Mouse (Mus musculus): ENCODE results near the gene Notch4.

The Notch4 gene

DNA sequence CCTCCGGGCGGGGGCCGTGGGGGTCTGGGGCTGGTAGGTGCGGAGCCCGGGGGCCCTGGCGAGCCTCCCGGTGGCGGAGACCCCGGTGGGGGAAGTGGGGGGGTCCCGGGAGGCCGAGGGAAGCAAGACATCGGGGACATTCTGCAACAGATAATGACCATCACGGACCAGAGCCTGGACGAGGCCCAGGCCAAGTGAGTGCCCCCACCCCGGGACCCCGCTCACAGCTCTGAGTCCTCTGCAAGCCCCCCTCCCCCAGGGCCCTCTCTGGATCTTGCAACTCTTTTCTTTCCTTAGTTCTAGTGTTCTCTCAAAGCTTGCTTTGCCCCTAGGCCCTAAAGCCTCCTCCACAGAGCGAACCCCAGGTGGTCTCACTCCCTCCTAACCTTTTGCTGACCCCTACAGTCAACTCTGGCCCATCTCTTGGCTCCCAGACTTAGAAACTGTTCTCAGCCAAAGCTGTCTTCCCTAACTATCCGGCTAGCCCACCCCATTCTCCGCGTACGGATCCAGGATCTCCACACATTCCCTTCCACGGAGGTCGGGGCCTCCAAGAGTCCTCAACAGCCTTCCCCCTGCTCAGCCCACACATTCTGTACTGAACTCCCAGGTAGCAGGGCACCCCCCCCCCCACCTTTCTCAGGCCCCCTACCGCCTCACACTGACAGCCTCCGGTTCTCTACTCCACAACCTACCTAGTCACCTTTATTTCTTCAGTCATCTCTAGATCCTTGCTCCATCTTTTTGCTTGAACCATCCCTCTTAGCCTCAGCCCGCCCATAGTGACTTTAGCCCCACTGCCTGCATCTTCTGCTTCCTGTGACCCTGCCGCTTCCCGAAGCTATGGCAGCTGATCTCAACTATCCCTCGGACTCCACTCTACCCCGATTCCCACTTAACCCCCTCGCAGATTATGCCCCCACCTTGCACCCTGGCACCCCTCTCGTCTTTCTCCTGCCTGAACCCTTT, 28.8 kb downstream of the Notch4 start:
- DNase-seq (ENCODE audit: extremely low read depth, insufficient read length, low spot score): no peak

DNA sequence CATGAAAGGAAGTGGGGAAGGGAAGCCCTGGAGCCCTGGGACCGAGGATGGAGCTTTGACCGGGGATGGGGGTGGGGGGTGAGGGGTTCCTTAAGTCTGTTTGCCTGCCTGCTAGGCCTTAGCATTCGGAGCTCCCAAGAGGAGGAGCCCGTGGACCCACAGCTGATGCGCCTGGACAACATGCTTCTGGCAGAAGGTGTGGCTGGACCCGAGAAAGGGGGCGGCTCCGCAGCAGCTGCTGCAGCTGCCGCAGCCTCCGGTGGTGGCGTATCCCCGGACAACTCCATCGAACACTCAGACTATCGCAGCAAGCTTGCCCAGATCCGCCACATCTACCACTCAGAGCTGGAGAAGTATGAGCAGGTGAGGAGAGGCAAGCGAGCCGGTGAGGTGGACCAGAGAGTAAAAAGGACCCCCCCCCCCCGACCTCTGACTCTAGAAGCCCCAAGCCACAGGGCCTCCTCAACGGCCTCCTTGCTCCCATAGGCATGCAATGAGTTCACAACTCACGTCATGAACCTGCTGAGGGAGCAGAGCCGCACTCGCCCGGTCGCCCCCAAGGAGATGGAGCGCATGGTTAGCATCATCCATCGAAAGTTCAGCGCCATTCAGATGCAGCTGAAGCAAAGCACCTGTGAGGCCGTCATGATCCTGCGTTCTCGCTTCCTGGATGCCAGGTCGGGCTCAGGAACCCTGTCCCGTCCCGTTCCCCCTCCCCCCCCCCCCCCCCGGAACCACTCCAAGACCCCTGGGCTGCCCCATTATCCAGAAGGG, 29.9 kb downstream of the Notch4 start:
- DNase-seq (ENCODE audit: extremely low read depth, insufficient read length, low spot score): no peak

DNA sequence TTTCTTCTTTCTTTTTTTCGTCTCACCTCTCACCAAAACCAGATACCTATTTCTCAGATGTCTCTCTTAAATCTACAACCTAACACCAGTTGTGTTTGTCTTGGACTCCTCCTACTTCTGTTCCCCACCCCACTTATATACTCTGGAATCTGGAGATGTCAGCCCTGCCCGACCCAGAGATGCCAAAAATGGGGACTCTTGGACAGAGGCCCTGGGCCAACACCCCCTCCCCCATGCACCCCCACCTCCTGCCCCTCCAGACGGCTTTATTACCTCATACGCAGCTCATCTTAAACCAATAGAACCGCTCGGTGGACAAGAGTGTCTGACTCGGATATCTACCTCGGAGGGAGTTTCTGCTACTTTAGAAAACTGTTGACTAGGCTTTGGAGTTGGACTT, 32.0 kb downstream of the Notch4 start:
- no peak for DNase-seq (ENCODE audit: extremely low read depth, insufficient read length, low spot score)

DNA sequence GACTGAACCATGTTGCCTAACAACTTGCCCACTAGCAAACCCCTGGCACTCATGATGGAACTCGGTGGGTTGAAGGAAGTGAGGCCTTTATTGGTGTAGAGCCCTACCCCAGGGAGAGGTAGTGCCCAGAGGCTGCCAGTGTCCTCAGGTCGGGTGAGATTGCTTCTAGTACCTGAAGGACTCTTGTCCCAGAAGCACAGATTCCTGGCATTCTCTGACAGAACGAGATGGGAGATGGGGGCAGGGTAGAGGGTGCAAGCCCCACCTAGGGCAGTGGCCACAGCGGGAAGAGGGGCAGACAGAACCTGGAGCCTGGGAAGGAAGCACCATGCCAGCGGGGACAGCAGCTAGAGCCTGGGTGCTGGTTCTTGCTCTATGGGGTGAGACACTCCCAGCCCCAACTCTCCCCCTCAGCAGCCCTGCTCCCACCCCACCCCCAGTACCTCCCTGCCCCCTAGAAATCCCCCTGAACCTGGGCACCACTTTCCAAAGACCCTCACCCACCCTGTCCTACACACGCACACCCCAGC, 33.6 kb downstream of the Notch4 start, which contains the start of gene Ager:
Ager (plus strand) TSS at position 297 of the 530 bp plus-strand sequence.
- DNase-seq (ENCODE audit: extremely low read depth, insufficient read length, low spot score): no peak

DNA sequence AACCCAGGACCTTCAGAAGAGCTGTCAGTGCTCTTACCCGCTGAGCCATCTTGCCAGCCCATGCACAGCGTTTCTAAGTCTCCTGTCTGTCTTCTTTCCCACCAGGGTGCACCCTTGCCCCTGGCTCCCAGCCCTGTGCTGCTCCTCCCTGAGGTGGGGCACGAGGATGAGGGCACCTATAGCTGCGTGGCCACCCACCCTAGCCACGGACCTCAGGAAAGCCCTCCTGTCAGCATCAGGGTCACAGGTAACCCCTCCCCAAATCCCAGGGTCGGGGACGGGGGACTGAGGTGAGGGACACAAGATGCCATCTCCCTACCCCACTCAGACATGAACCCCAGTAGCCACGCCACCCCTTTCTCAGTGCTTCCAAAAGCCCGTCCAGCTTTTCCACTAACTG, 35.8 kb downstream of the Notch4 start:
- DNase-seq (ENCODE audit: extremely low read depth, insufficient read length, low spot score): no peak

DNA sequence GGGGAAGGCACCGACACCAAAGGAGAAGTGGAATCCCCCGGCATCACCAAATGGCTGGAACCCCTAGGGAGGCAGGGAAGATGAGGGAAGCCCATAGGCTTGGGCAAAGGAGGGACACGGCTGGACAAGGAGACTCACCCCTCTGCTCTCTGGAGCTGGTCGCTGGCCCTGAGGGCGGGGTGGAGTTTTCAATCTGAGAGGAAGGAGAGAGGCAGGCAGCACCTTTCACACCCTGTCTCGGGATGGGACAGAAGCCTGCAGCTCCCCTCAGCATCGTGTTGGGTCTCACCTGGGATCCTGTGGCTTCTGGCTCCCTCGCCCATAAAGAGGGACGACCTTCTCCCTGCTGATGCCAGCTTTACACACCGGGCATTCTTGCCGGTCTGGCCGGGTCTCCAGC, 37.7 kb downstream of the Notch4 start:
- no peak for DNase-seq (ENCODE audit: extremely low read depth, insufficient read length, low spot score)

DNA sequence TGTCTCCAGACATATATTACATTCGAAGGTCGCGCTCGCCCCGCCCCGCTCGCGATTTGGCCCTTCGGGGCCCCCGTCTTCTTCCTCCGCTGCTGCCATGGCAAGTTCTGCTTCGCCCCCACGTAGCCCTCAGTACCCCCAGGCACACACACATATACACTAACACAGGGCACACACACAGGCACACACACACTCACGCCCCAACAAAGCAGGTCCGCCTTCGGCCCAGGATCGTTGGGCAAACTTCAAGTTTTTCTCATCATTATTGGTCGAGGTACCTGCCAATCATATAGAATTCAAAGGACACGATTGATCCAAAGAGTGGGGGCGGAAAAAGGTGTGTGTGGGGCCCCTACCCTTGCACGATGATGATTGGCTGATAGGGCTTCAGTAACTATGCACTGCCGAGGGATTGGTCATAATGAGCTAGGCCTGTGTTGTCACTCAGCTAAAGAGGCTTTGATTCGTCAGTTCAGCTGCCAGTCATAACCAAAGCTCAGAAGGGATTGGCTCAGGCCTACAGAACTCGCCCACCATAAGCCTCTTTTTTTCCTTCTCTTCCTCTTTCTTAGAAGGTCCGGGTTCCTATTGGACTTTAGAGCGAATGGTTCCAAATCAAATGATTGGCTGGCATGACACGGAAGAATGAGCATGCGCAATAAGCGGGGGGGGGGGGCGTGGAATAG, 39.5 kb downstream of the Notch4 start, which contains the start of gene Rnf5:
Rnf5 (minus strand) TSS at position 316 of the 686 bp plus-strand sequence.
- DNase-seq (ENCODE audit: extremely low read depth, insufficient read length, low spot score): no peak

DNA sequence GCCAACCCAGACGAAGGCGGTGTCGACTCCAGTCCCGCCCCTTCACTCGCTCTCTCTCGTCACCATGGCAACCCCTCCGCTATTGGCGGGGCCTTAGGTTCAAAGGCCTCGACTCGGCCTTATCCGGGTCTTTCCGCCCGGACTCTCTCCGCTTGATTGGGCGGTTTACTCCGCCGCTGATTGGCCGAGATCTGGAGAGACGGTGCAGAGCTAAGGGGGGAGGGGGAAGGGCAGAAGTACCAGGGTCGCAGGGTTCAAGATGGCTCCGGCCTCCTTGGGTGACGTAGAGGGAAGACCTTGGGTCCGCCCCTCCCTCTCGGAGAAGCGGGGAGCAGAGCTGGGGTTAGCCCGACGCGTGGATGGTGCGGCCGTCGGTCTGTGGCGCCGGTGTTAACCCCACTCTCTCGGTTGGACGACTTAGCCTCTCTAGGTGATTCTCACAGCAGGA, 40.0 kb downstream of the Notch4 start, which contains the start of gene Agpat1:
Agpat1 (plus strand) TSS at position 202 of the 448 bp plus-strand sequence.
- DNase-seq (ENCODE audit: extremely low read depth, insufficient read length, low spot score): peak; percentile 99

DNA sequence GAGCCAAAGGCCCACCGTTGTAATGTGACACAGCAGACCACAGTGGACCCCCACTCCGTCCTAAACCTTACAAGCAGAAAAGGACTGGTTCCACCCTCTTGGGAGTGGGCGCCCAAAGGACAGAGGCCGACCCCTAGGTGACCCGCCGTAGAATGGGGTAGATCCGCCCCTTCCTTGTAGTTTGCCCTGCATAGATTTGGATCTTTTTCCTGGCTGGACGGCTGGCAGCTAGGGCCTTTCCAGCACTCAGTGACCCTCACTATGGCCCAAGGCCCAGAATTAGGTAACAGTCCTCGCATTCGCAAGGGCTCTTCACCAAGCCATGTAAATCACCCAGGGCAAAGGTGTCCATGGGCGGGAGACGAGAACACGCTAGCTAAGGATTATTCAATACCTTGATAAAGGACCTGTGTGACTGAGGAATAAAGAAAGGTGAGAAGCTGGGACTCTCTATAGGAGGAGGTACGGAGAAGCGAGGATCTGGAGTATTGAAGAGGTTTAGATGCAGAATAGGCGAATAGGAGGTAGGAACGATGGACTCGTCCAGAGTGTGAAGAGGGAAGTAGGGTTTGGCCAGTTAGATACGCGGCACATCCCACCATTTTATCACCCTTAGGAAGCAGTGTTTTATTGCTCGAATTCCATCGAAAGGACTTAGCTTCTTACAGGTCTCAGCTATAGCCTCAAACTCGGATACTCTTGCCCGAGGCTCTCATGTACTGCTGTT, 40.6 kb downstream of the Notch4 start:
- no peak for DNase-seq (ENCODE audit: extremely low read depth, insufficient read length, low spot score)

DNA sequence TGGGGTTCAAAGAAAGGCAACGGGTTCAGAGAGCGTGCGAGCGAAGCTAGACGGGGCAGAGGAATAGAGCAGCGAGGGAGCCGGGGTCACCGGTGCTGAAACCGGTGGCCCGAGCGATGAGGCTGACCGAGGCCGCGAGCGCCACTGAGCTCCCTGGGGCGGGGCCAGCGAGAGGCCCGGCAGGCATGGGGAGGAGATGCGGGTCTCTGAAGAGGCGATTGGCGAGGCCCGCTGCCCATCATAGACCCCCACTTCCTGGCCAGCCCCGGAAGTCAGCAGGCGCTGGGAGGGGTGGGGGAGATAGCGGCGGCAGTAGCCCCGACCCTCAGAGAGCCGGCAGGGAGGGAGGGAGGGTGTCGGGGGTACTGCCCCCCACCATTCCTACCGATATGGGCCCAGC, 41.5 kb downstream of the Notch4 start:
- peak; percentile 89 for DNase-seq (ENCODE audit: extremely low read depth, insufficient read length, low spot score)

DNA sequence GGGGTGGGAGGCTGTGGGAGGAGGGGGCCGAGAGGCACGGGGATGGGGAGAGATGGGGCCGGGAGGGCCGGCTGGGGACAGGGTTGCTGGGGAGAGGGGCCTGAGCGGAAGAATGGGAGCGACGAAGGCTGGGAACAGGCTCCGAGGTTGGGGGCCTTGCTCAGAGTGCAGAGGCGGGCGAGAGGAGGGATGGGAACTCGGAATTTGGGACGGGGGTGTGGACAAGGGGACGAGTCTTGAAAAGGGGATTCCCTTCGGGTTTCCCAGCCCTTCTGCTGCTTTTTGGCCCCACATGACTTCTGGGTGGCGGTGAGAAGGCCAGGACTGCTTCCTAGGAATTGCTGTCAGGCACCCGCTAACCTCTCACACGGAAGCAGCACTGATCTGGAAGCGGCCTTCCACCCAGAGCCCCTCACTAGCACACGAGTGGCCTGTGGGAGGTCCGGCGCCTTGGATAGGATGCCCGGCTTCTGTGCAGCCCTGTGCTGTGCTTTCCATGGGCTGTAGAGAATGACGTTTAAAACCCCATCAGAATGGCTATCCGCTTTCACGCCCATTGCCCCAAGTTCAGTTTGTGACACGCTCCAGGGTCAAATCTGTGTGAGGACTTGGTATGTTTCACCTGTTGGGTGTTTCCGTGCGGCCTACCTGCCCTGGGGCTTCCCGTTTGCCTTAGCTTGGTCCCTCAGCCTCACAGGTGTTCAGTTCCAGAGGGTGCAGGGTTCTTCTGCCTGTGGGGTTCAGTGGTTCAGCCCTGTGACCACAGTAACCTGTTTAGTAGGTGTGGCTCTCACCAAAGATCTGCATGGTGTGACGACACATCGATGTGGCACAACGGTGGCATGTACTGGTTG, 42.3 kb downstream of the Notch4 start:
- peak; percentile 48 for DNase-seq (ENCODE audit: extremely low read depth, insufficient read length, low spot score)

DNA sequence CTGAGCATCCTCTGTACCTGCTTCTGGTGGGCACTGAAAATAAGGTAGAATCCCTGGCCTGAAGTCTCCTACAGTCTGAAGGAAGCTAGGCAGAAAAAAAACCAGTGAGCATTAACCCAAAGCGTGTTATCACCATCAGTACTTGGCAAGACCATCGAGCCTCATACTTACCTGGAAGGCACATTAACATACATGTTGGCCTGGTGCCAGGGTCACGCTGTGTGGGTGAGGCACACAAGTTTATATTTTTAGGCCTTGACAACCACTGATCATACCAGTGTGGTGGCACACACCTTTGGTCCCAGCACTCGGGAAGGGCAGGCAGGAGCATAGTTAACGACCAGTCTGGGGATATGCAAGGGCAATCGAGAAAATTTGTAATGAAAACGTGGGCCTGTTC, 43.9 kb downstream of the Notch4 start:
- DNase-seq (ENCODE audit: extremely low read depth, insufficient read length, low spot score): no peak

DNA sequence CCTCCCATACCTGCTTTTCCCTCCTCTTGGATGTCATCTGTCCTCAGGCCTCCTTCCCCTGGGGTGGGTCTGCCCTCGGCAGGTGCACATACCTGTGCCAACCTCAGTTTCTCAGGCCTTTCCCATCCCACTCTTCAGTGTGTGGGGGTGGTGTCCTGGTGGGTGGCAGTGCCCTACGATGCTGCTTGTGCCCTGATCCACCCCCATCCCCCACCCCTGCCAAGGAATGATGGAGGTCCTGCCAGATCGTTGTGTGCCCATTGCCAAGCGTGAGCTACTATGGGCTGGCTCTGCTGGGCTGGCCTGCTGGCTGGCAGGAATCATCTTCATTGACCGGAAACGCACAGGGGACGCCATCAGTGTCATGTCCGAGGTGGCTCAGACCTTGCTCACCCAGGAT, 47.0 kb downstream of the Notch4 start:
- DNase-seq (ENCODE audit: extremely low read depth, insufficient read length, low spot score): no peak

DNA sequence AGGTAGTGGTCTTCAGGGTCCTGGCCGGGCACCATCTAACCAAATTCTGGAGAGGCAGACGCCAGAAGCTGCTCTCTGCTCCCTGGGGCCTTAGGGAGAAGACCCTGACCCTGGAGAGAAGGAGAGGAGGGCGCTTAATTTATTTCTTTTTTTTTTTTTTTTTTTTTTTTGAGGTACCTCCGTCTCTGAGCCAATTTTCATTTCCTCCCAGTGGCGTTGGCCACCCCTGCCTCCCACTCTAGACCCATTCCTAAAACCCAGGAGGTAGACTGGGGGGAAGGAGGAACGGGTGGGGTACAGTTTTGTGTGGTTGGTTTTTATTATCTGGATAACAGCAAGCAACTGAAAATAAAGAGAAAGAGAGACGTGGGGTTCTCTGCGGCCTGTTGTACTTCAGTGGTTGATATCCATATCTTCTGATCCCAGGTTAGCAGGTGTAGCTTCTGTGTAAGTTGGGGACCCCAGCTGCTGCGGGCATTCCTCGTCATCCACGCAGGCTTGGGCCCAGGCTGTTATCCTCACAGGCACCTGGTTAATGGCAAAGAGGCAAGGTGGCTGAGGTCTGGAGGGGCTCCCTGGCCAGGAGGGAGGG, 49.1 kb downstream of the Notch4 start:
- DNase-seq (ENCODE audit: extremely low read depth, insufficient read length, low spot score): no peak

DNA sequence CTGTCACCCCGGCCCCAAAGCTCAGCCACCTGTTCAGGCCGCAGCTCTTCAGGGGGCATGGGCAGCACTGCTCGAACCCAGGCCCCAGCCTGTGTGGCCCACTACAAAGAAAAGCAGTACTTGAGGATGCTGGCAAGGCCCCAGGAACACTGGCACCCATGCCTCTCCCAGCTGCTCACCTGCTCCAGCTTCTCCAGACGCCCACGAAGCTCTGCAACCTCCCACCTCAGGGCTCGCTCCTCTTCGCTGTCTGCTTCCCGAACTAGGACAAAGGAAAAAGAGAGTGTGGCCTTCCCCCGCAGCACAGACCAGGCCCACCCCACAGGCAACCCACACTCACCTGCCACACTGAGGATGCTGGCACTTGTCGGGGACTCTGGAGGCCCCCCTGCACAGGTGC, 49.8 kb downstream of the Notch4 start:
- no peak for DNase-seq (ENCODE audit: extremely low read depth, insufficient read length, low spot score)

DNA sequence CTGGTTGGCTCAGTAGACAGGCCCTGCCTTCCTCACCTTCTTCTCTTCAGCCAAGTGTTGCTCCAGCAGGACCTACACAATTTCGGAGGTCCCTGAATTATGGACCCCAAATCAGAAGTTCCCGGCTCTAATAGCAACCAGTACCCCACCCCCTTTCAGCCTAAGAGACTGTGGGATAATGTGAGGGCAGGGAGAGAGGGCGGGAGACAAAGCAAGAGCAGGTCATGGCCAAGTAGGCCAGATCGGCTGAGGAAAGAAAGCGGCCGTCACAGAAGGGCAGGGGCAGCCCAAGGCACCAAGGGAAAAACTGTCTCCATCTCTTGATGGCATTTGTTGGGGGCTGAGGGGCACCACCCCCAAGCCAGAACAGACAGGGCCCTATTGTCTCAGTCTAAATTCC, 51.8 kb downstream of the Notch4 start, which contains the start of gene Egfl8:
Egfl8 (minus strand) TSS at position 101 of the 400 bp plus-strand sequence.
- no peak for DNase-seq (ENCODE audit: extremely low read depth, insufficient read length, low spot score)

DNA sequence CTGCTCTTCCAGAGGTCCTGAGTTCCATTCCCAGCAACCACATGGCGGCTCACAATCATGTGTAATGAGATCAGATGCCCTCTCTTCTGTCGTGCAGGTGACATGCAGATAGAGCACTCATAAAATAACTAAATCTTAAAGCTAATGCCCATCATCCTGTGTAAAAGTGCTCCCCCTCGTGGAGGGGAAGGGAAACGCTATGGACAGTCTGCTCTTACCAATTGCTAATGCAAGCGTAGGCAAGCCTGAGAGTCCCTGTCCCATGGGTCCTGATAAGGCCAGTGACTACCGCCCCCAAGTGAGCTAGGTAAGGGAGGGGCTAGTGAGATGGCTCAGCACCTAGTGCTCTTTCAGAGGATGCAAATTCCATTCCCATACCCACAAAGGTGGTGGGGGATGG, 54.9 kb downstream of the Notch4 start:
- DNase-seq (ENCODE audit: extremely low read depth, insufficient read length, low spot score): no peak

DNA sequence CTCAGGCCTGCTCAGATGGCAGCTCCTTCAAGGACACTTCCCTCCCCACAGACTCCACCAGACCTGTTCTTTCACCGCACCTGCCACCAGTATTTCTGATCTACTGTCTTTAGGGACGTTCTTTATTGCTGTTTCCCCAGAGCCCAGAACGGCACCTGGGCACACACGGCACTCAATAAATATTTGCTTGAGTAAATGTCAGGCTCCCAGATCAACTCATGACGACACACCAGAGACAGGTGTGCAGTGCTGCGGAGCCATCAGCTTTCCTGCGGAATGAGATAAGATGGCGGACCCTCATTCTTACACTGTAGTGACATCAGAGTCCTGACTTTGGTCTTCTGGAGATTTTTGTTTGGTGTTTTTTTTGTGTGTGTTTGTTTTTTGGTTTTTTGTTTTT, 56.9 kb downstream of the Notch4 start:
- DNase-seq (ENCODE audit: extremely low read depth, insufficient read length, low spot score): no peak

DNA sequence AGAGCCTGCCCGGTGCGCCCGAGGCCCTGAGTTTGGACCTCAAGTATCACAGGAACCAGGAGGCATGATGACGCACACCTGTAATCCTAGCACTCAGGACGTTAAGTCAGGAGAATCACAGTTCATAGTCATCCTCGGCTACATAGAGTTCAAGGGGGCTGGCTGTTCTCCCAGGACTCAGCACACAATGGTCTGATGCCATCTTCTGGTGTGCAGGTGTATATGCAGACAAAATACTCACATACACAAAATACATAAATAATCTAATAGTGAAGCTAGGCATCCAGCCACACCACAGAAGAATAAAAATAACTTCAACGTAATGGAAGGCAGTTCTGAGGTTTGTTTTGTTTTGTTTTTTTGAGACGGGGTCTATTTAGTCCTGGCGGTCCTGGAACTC, 59.1 kb downstream of the Notch4 start:
- DNase-seq (ENCODE audit: extremely low read depth, insufficient read length, low spot score): no peak

Data from 3134 (cell line).